Mouse (Mus musculus): Measurements from ENCODE around the gene Slc35e4. TPM values are rescaled to one million over a fixed set of nuclear protein-coding genes. Genes with fewer than 3 reads are reported as not detected.
"Not testable (repeated sequence)": the region's sequence is repeated elsewhere in the genome, so short reads cannot be mapped to it uniquely, and the experiment has no call there.

The Slc35e4 gene
- 7.6 and 7.9 TPM in 2 replicates for polyA plus RNA-seq (2016; fragmentation: Nextera tagmentation; extraction: Ambion mirVana)

- peak within 1 kb of the TSS; percentile 63 for H3K4me3 ChIP-seq
- H3K36me3 ChIP-seq: no peaks in the 10 kb centered on the region
- H3K4me2 ChIP-seq (replicated peaks): peak within 1 kb of the TSS; percentile 71
- peak within 1 kb of the TSS; percentile 66 for H3K27ac ChIP-seq
- peak; percentile 64 for ATAC-seq (ENCODE audit: low FRiP score)
- peaks cover 34% of the 10 kb centered on the region for H3K4me1 ChIP-seq
- peaks cover 11% of the 10 kb centered on the region for H3K27me3 ChIP-seq
- under 1% methylated on average over 28 of the region's 28 CpGs for whole genome bisulfite sequencing
- H3K9me3 ChIP-seq (replicated peaks): no peaks in the 10 kb centered on the region
- H3K9ac ChIP-seq: peak within 1 kb of the TSS; percentile 75
Measured at GRCm38 (mm10) chr11:3914109-3914840, at the start of gene Slc35e4. Gene Slc35e4 (minus strand): TSS chr11:3914664.

- peak within 1 kb of the TSS; percentile 89 for H3K9ac ChIP-seq
Measured at GRCm38 (mm10) chr11:3963610-3964415, 49.3 kb upstream of the Slc35e4 start, which contains the start of gene Pes1. Gene Pes1 (plus strand): TSS chr11:3963975.

GRCm38 (mm10) chr11:3963155-3963554 is 48.7 kb upstream of the Slc35e4 start:
- no peaks in the 10 kb centered on the region for H3K9me3 ChIP-seq (replicated peaks)
- ATAC-seq (ENCODE audit: low FRiP score): peak; percentile 63; the same call in 1 of the 2 replicates
- peak overlapping the region; percentile 85 for H3K4me3 ChIP-seq
- H3K27me3 ChIP-seq: no peaks in the 10 kb centered on the region
- peaks cover 4% of the 10 kb centered on the region; the same call in 1 of the 2 replicates for H3K36me3 ChIP-seq
- H3K4me2 ChIP-seq (replicated peaks): peak overlapping the region; percentile 78
- H3K27ac ChIP-seq: 0 out of 2 replicates have a peak overlapping the region, but pooled peaks have one; percentile 48
- 73% methylated on average over 10 of the region's 10 CpGs for WGBS
- H3K9ac ChIP-seq: no peak overlapping the region
- peaks cover 21% of the 10 kb centered on the region for H3K4me1 ChIP-seq

More at GRCm38 (mm10) chr11:3963610-3964415, 49.3 kb upstream of the Slc35e4 start, which contains the start of gene Pes1:
- Histone ChIP-seq H3K4me1 (peaks cover 21% of the 10 kb centered on the region), H3K27ac (0 out of 2 replicates have a peak within 1 kb of the TSS, but pooled peaks have one; percentile 48), H3K9me3 (replicated peaks) (no peaks in the 10 kb centered on the region), H3K36me3 (peaks cover 8% of the 10 kb centered on the region; the same call in 1 of the 2 replicates), H3K27me3 (no peaks in the 10 kb centered on the region), H3K4me2 (replicated peaks) (peak within 1 kb of the TSS; percentile 78), H3K4me3 (peak within 1 kb of the TSS; percentile 85)
- under 1% methylated on average over 31 of the region's 31 CpGs for WGBS
- ATAC-seq (ENCODE audit: low FRiP score): peak; percentile 95

- 75% methylated on average over 3 of the region's 3 CpGs for WGBS
- H3K9me3 ChIP-seq (replicated peaks): no peaks in the 10 kb centered on the region
- H3K27me3 ChIP-seq: no peaks in the 10 kb centered on the region
- no peak overlapping the region for H3K4me2 ChIP-seq (replicated peaks)
- no peak overlapping the region for H3K4me3 ChIP-seq
- no peak for ATAC-seq (ENCODE audit: low FRiP score)
- H3K9ac ChIP-seq: no peak overlapping the region
- H3K4me1 ChIP-seq: peaks cover 21% of the 10 kb centered on the region
- H3K36me3 ChIP-seq: no peaks in the 10 kb centered on the region
- H3K27ac ChIP-seq: no peak overlapping the region
Measured at GRCm38 (mm10) chr11:3961761-3962160, 47.3 kb upstream of the Slc35e4 start.

GRCm38 (mm10) chr11:3960901-3961300 is 46.4 kb upstream of the Slc35e4 start:
- H3K4me2 ChIP-seq (replicated peaks): no peak overlapping the region
- WGBS: 63% methylated on average over 2 of the region's 2 CpGs
- H3K9me3 ChIP-seq (replicated peaks): no peaks in the 10 kb centered on the region; the same call in 1 of the 2 replicates
- no peaks in the 10 kb centered on the region for H3K27me3 ChIP-seq
- H3K27ac ChIP-seq: no peak overlapping the region
- ATAC-seq (ENCODE audit: low FRiP score): no peak
- H3K36me3 ChIP-seq: no peaks in the 10 kb centered on the region
- no peak overlapping the region for H3K9ac ChIP-seq
- H3K4me1 ChIP-seq: peaks cover 17% of the 10 kb centered on the region
- H3K4me3 ChIP-seq: no peak overlapping the region

GRCm38 (mm10) chr11:3955371-3955770 is 40.9 kb upstream of the Slc35e4 start:
- H3K9me3 ChIP-seq (replicated peaks); H3K4me3 ChIP-seq; H3K27me3 ChIP-seq; H3K36me3 ChIP-seq; H3K27ac ChIP-seq; H3K9ac ChIP-seq; H3K4me2 ChIP-seq (replicated peaks); ATAC-seq (ENCODE audit: low FRiP score); H3K4me1 ChIP-seq: not testable (repeated sequence)
- 75% methylated on average over 4 of the region's 4 CpGs for WGBS

- H3K27ac ChIP-seq; H3K27me3 ChIP-seq; H3K9ac ChIP-seq; H3K4me1 ChIP-seq; ATAC-seq (ENCODE audit: low FRiP score); H3K36me3 ChIP-seq; H3K9me3 ChIP-seq (replicated peaks); H3K4me3 ChIP-seq; H3K4me2 ChIP-seq (replicated peaks): not testable (repeated sequence)
- 76% methylated on average over 5 of the region's 5 CpGs for WGBS
Measured at GRCm38 (mm10) chr11:3954876-3955275, 40.4 kb upstream of the Slc35e4 start.

GRCm38 (mm10) chr11:3946386-3946785 is 31.9 kb upstream of the Slc35e4 start:
- 11% methylated on average over 1 of the region's 1 CpGs for WGBS
- Histone ChIP-seq H3K27ac (no peak overlapping the region), H3K36me3 (no peaks in the 10 kb centered on the region), H3K4me2 (replicated peaks) (no peak overlapping the region), H3K9me3 (replicated peaks) (no peaks in the 10 kb centered on the region), H3K4me3 (no peak overlapping the region), H3K9ac (no peak overlapping the region), H3K27me3 (peaks cover 4% of the 10 kb centered on the region; the same call in 1 of the 2 replicates), H3K4me1 (no peaks in the 10 kb centered on the region)
- ATAC-seq (ENCODE audit: low FRiP score): no peak

- Histone ChIP-seq H3K4me1 (no peaks in the 10 kb centered on the region), H3K27me3 (peaks cover 4% of the 10 kb centered on the region; the same call in 1 of the 2 replicates), H3K9me3 (replicated peaks) (no peaks in the 10 kb centered on the region), H3K36me3 (no peaks in the 10 kb centered on the region), H3K4me2 (replicated peaks) (no peak overlapping the region), H3K9ac (no peak overlapping the region), H3K4me3 (no peak overlapping the region), H3K27ac (no peak overlapping the region)
- ATAC-seq (ENCODE audit: low FRiP score): no peak
- WGBS: 89% methylated on average over 7 of the region's 7 CpGs
Measured at GRCm38 (mm10) chr11:3941371-3941770, 26.9 kb upstream of the Slc35e4 start.

GRCm38 (mm10) chr11:3937321-3937874 is 22.9 kb upstream of the Slc35e4 start:
- no peak for ATAC-seq (ENCODE audit: low FRiP score)
- Histone ChIP-seq H3K4me2 (replicated peaks) (no peak overlapping the region), H3K27ac (no peak overlapping the region), H3K4me3 (no peak overlapping the region), H3K4me1 (no peaks in the 10 kb centered on the region), H3K27me3 (0 out of 2 replicates have a peak, but pooled peaks cover 3% of the 10 kb centered on the region), H3K9me3 (replicated peaks) (no peaks in the 10 kb centered on the region), H3K9ac (no peak overlapping the region), H3K36me3 (no peaks in the 10 kb centered on the region)
- WGBS: 77% methylated on average over 13 of the region's 13 CpGs

- 82% methylated on average over 3 of the region's 3 CpGs for WGBS
- H3K9me3 ChIP-seq (replicated peaks): no peaks in the 10 kb centered on the region
- peaks cover 2% of the 10 kb centered on the region for H3K4me1 ChIP-seq
- no peak overlapping the region for H3K27ac ChIP-seq
- H3K4me2 ChIP-seq (replicated peaks): no peak overlapping the region
- H3K27me3 ChIP-seq: 0 out of 2 replicates have a peak, but pooled peaks cover 3% of the 10 kb centered on the region
- no peak overlapping the region for H3K9ac ChIP-seq
- H3K36me3 ChIP-seq: no peaks in the 10 kb centered on the region
- no peak overlapping the region for H3K4me3 ChIP-seq
- ATAC-seq (ENCODE audit: low FRiP score): no peak
Measured at GRCm38 (mm10) chr11:3936318-3936717, 21.9 kb upstream of the Slc35e4 start.

GRCm38 (mm10) chr11:3935135-3935534 is 20.7 kb upstream of the Slc35e4 start:
- Histone ChIP-seq H3K27ac (no peak overlapping the region), H3K4me3 (no peak overlapping the region), H3K36me3 (no peaks in the 10 kb centered on the region), H3K27me3 (0 out of 2 replicates have a peak, but pooled peaks cover 3% of the 10 kb centered on the region), H3K9ac (no peak overlapping the region), H3K9me3 (replicated peaks) (no peaks in the 10 kb centered on the region), H3K4me2 (replicated peaks) (no peak overlapping the region), H3K4me1 (peaks cover 7% of the 10 kb centered on the region)
- 72% methylated on average over 4 of the region's 4 CpGs for WGBS
- no peak for ATAC-seq (ENCODE audit: low FRiP score)

All from hindbrain, embryonic 12.5 days (tissue).